Mouse (Mus musculus) hindbrain, embryonic 13.5 days (tissue): Measurements from ENCODE around the gene Fgf15. TPM values are rescaled to one million over a fixed set of nuclear protein-coding genes. Genes with fewer than 3 reads are reported as not detected.

Experiments
- ATAC-seq: fragments of 200-750 bp; cut with Nextera tagmentation; 2 replicates; pipeline ENCODE4 v1.8.0; 2017; ENCODE audit warnings: moderate TSS enrichment; ENCODE audit not compliant: low FRiP score
- H3K27ac ChIP-seq: fragments of 300-500 bp; sonication (generic); 2 replicates; pipeline ENCODE4 v1.5.1; 2015; ENCODE audit warnings: inconsistent platforms, mild to moderate bottlenecking, moderate library complexity
- H3K27me3 ChIP-seq: fragments of 300-500 bp; sonication (generic); 2 replicates; pipeline ENCODE4 v1.6.1; 2015; ENCODE audit warnings: mild to moderate bottlenecking, inconsistent platforms
- H3K36me3 ChIP-seq: fragments of 300-500 bp; sonication (generic); 2 replicates; pipeline ENCODE4 v1.6.1; 2015; ENCODE audit warnings: mild to moderate bottlenecking, inconsistent platforms
- H3K4me1 ChIP-seq: fragments of 300-500 bp; sonication (generic); replicated peaks from 2 replicates; pipeline ENCODE4 v1.6.1; 2015; ENCODE audit warnings: inconsistent platforms
- H3K4me2 ChIP-seq: fragments of 300-500 bp; sonication (generic); 2 replicates; pipeline ENCODE4 v1.6.1; 2015; ENCODE audit warnings: inconsistent platforms, mild to moderate bottlenecking, moderate library complexity
- H3K4me3 ChIP-seq: fragments of 300-500 bp; sonication (generic); 2 replicates; pipeline ENCODE4 v1.5.1; 2015; ENCODE audit warnings: mild to moderate bottlenecking, inconsistent platforms
- H3K9ac ChIP-seq: fragments of 300-500 bp; sonication (generic); 2 replicates; pipeline ENCODE4 v1.6.1; 2015; ENCODE audit warnings: mild to moderate bottlenecking, inconsistent platforms
- H3K9me3 ChIP-seq: fragments of 300-500 bp; sonication (generic); 2 replicates; pipeline ENCODE4 v1.6.1; 2016; ENCODE audit warnings: inconsistent platforms
- WGBS: fragments of 180-500 bp; shearing (Covaris S2); methylation state at CpG from one replicate; pipeline ENCODE4 v1.1.7; 2015; 5-methylcytosine and 5-hydroxymethylcytosine counted together
- polyA plus RNA-seq: library from polyadenylated mRNA; unstranded; fragments of >200 nt; fragmentation: Nextera tagmentation; extraction: Ambion mirVana; gene quantifications from 2 replicates; pipeline ENCODE4 v1.2.1, GENCODE M21; 2015

Gene Fgf15
- polyA plus RNA-seq = 40.1 and 66.5 TPM in 2 replicates

GRCm38 (mm10) chr7:144896294-144897218 is at the start of gene Fgf15:
Gene Fgf15, plus strand, starts transcription at chr7:144896531.
- peaks cover 39% of the 10 kb centered on the region for H3K4me1 ChIP-seq
- no peaks in the 10 kb centered on the region for H3K9me3 ChIP-seq
- H3K4me2 ChIP-seq = peak within 1 kb of the TSS; percentile 81
- peaks cover 68% of the 10 kb centered on the region for H3K27me3 ChIP-seq
- peak within 1 kb of the TSS; percentile 72 for H3K9ac ChIP-seq
- ATAC-seq = peak; percentile 25
- peak within 1 kb of the TSS; percentile 50 for H3K4me3 ChIP-seq
- no peaks in the 10 kb centered on the region for H3K36me3 ChIP-seq
- WGBS = under 1% methylated on average over 65 of the region's 65 CpGs
- H3K27ac ChIP-seq = peak within 1 kb of the TSS; percentile 76

DNA sequence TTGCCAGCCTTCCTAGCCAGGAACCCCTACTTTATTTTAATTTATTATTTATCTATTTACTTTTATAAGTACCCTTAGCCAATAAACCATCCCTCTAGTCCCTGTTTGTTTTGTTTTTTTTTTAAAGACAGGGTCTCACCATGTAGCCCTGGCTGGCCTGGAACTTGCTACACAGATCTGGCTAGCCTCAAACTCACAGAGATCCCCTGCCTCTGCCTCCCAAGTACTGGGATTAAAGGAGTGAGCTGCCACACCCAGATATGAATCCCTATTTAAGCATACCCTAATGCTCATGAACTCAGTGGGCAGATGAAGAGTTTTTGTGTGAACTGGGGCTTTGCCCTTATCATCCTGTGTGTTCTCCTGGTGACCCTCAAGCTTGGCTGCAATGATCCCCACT is 49.3 kb upstream of the Fgf15 start, which contains the start of gene Fgf4:
Gene Fgf4, plus strand, starts transcription at position 301 of the 400 bp plus-strand sequence.
- no peak within 1 kb of the TSS for H3K27ac ChIP-seq
- no peaks in the 10 kb centered on the region for H3K4me1 ChIP-seq
- no peak within 1 kb of the TSS for H3K4me2 ChIP-seq
- H3K4me3 ChIP-seq = no peak within 1 kb of the TSS
- no peak within 1 kb of the TSS for H3K9ac ChIP-seq
- H3K36me3 ChIP-seq = no peaks in the 10 kb centered on the region
- H3K27me3 ChIP-seq = peaks cover 37% of the 10 kb centered on the region
- H3K9me3 ChIP-seq = no peaks in the 10 kb centered on the region
- ATAC-seq = no peak

- peaks cover 27% of the 10 kb centered on the region; the same call in 1 of the 2 replicates for H3K27me3 ChIP-seq
- no peaks in the 10 kb centered on the region for H3K9me3 ChIP-seq
- H3K9ac ChIP-seq = no peak overlapping the region
- H3K27ac ChIP-seq = no peak overlapping the region
- 61% methylated on average over 3 of the region's 3 CpGs for WGBS
- H3K36me3 ChIP-seq = no peaks in the 10 kb centered on the region
- no peak overlapping the region for H3K4me2 ChIP-seq
- no peak for ATAC-seq
- no peak overlapping the region for H3K4me3 ChIP-seq
- no peaks in the 10 kb centered on the region for H3K4me1 ChIP-seq
Measured at GRCm38 (mm10) chr7:144851321-144851720, 45.0 kb upstream of the Fgf15 start.

DNA sequence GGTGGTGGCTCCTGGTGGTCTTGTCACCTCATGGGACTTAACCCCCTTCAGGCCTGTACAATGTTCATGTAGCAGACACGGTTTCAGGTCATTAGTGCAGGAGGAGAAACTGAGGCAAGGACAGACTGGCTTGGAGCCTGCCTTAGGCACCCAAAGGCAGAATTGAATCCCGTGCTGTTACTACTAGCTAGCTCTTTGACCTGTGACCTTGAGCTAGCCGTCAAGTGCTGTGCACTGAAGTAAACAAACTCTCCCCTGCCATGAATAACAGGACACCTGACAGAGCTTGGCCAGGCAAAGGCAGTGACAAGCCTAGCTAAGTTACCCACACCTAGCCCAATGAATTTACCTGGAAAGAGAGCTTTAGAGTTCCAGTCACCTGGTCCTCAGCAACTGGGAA is 41.4 kb upstream of the Fgf15 start:
- no peak for ATAC-seq
- 58% methylated on average over 3 of the region's 3 CpGs for WGBS

DNA sequence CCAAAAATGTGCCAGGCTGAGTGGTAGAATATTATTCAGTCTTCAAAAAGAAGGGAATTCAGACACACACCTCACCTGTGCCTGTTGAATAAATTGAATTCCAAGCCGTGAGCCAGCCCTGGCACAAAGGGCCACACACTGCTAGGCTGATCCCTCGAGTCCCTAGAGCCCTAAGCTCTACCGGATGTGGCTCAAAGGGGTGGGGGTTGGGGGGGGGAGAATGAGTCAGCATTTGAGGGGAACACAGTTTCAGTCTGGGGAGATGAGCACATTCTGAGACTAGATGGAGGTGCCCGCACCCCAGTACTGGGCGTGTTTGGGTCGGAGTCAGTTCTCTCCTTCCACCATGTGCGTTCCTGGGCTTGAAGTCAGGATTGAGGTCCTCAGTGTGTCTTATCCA is 39.2 kb upstream of the Fgf15 start:
- Histone ChIP-seq H3K27ac (no peak overlapping the region), H3K4me2 (no peak overlapping the region), H3K9me3 (no peaks in the 10 kb centered on the region), H3K4me3 (no peak overlapping the region), H3K36me3 (no peaks in the 10 kb centered on the region), H3K9ac (no peak overlapping the region), H3K27me3 (peaks cover 59% of the 10 kb centered on the region), H3K4me1 (peaks cover 13% of the 10 kb centered on the region)
- 85% methylated on average over 7 of the region's 7 CpGs for WGBS
- ATAC-seq = no peak

More for the DNA sequence above, 41.4 kb upstream of the Fgf15 start:
- H3K4me3 ChIP-seq = no peak overlapping the region
- H3K4me1 ChIP-seq = no peaks in the 10 kb centered on the region
- H3K27ac ChIP-seq = no peak overlapping the region
- no peaks in the 10 kb centered on the region for H3K9me3 ChIP-seq
- H3K9ac ChIP-seq = no peak overlapping the region
- H3K36me3 ChIP-seq = no peaks in the 10 kb centered on the region
- H3K4me2 ChIP-seq = no peak overlapping the region
- H3K27me3 ChIP-seq = peaks cover 41% of the 10 kb centered on the region

DNA sequence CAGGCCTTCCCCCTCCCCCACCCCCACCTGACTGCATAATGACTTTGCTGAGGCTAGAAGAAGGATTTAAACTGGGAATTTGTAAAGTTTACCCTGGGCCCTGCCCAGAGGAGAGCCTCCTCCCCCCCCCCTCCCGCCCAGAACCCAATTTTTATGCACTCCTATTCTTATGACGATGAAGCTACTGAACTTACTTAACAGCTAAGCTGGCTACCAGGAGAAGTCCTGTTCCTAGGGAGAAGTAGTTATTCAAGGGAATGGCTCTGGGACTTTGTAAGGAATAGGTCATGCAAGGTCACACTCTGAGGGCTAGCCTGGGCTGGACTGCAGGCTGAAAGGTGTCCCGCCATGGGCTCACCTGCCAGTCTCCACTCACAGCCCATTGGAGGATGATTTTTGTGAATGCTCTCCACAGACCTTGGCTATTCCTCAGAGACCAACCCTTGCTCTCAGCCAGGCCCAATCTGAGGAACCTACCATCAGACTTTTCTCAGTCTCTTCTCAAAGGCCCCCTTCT is 38.4 kb upstream of the Fgf15 start:
- no peaks in the 10 kb centered on the region for H3K36me3 ChIP-seq
- no peak overlapping the region for H3K4me3 ChIP-seq
- no peaks in the 10 kb centered on the region for H3K9me3 ChIP-seq
- WGBS = 71% methylated on average over 3 of the region's 3 CpGs
- H3K4me2 ChIP-seq = no peak overlapping the region
- H3K27me3 ChIP-seq = peaks cover 64% of the 10 kb centered on the region
- no peak overlapping the region for H3K27ac ChIP-seq
- no peak overlapping the region for H3K9ac ChIP-seq
- no peak for ATAC-seq
- peaks cover 15% of the 10 kb centered on the region for H3K4me1 ChIP-seq

DNA sequence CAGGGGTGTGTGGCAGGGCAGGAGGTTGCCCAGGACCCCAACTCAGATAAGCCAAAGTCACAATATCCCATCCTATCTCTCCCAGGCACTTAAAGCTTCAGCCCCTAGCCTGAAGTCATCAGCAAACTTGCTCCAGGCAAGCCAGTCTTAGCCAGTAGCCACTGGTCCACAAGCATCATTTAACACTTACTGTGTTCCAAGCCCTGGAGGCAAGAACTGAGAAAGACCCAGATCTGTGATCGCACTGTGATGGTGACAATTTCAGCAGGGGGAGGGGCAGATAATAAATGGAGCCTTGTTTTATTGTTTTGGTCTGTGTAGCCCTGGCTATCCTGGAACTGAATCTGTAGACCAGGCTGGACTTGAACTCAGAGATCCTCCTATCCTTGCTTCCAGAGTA is 37.6 kb upstream of the Fgf15 start:
- Histone ChIP-seq H3K4me2 (no peak overlapping the region), H3K9ac (no peak overlapping the region), H3K4me3 (no peak overlapping the region), H3K27ac (no peak overlapping the region), H3K4me1 (peaks cover 15% of the 10 kb centered on the region), H3K27me3 (peaks cover 67% of the 10 kb centered on the region), H3K36me3 (no peaks in the 10 kb centered on the region), H3K9me3 (no peaks in the 10 kb centered on the region)
- ATAC-seq = no peak
- WGBS = 86% methylated on average over 1 of the region's 1 CpGs

- Histone ChIP-seq H3K4me2 (peak overlapping the region; percentile 38), H3K36me3 (no peaks in the 10 kb centered on the region), H3K9me3 (no peaks in the 10 kb centered on the region), H3K4me1 (peaks cover 15% of the 10 kb centered on the region), H3K4me3 (peak overlapping the region; percentile 25), H3K27me3 (peaks cover 87% of the 10 kb centered on the region), H3K9ac (no peak overlapping the region; the same call in 1 of the 2 replicates), H3K27ac (no peak overlapping the region)
- WGBS = under 1% methylated on average over 67 of the region's 72 CpGs
- no peak for ATAC-seq
Measured at GRCm38 (mm10) chr7:144861056-144861768, 35.1 kb upstream of the Fgf15 start.

- Histone ChIP-seq H3K27me3 (peaks cover 92% of the 10 kb centered on the region), H3K9ac (no peak overlapping the region; the same call in 1 of the 2 replicates), H3K36me3 (no peaks in the 10 kb centered on the region), H3K4me3 (peak overlapping the region; percentile 25), H3K4me1 (peaks cover 15% of the 10 kb centered on the region), H3K4me2 (peak overlapping the region; percentile 38), H3K9me3 (no peaks in the 10 kb centered on the region), H3K27ac (no peak overlapping the region)
- under 1% methylated on average over 28 of the region's 28 CpGs for WGBS
- no peak for ATAC-seq
Measured at GRCm38 (mm10) chr7:144861769-144862070, 34.6 kb upstream of the Fgf15 start.

DNA sequence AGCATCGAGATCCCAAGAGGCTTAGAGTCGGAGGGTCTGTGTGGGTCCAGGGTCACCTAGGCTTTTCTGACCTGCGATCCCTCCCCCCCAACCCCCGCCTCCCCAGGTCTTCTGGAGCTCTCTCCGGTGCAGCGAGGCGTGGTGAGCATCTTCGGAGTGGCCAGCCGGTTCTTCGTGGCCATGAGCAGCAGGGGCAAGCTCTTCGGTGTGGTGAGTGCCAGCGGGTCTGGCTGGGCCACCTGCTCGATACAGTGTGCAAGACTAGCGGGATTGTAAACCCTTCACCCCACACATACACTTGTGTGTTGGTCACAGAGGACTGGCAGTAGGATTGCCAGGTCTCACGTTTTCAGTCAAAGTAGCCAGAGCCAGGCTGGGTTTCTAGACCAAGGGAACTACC is 34.2 kb upstream of the Fgf15 start:
- WGBS = 1% methylated on average over 15 of the region's 15 CpGs

GRCm38 (mm10) chr7:144862712-144863111 is 33.6 kb upstream of the Fgf15 start:
- H3K4me2 ChIP-seq = no peak overlapping the region
- no peak for ATAC-seq
- no peaks in the 10 kb centered on the region for H3K9me3 ChIP-seq
- H3K36me3 ChIP-seq = no peaks in the 10 kb centered on the region
- H3K27ac ChIP-seq = no peak overlapping the region
- H3K9ac ChIP-seq = no peak overlapping the region
- peaks cover 96% of the 10 kb centered on the region for H3K27me3 ChIP-seq
- no peak overlapping the region for H3K4me3 ChIP-seq
- 3% methylated on average over 18 of the region's 18 CpGs for WGBS
- peaks cover 15% of the 10 kb centered on the region for H3K4me1 ChIP-seq

More for the DNA sequence above, 34.2 kb upstream of the Fgf15 start:
- Histone ChIP-seq H3K4me3 (peak overlapping the region; percentile 25; the same call in 1 of the 2 replicates), H3K9me3 (no peaks in the 10 kb centered on the region), H3K27me3 (peaks cover 95% of the 10 kb centered on the region), H3K4me1 (peaks cover 15% of the 10 kb centered on the region), H3K27ac (no peak overlapping the region), H3K36me3 (no peaks in the 10 kb centered on the region), H3K9ac (no peak overlapping the region), H3K4me2 (peak overlapping the region; percentile 38)
- no peak for ATAC-seq

DNA sequence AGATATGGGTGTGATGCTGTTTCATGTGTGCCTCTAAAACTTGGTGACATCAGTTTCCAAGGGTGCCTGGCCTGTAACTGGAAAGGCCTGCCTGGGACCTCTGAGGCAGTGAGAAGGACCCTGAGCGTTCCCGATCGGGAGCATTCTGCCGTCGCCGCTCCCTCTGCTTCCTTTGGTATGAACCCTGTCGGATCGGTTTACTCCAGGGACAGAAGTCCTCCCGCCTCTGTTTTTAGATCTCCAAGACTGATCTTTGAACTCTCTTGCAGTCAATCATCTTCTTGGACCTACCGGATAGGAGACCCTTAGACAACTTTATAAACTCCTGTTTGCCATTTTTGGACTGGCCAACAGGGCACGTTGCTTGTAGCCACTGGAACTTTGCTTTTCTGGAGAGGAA is 33.1 kb upstream of the Fgf15 start:
- Histone ChIP-seq H3K36me3 (no peaks in the 10 kb centered on the region), H3K27ac (no peak overlapping the region), H3K9ac (no peak overlapping the region), H3K4me3 (no peak overlapping the region), H3K4me2 (no peak overlapping the region), H3K27me3 (peaks cover 94% of the 10 kb centered on the region), H3K4me1 (peaks cover 15% of the 10 kb centered on the region), H3K9me3 (no peaks in the 10 kb centered on the region)
- no peak for ATAC-seq
- WGBS = 2% methylated on average over 11 of the region's 11 CpGs
